Mouse (Mus musculus): Measurements from ENCODE around the gene 1700016D06Rik. TPM values are rescaled to one million over a fixed set of nuclear protein-coding genes. Genes with fewer than 3 reads are reported as not detected.

1700016D06Rik gene
- polyA plus RNA-seq (2012; rRNA removed) = 0.11 TPM in 1 of 2 replicates, not detected in the other

GRCm38 (mm10) chr8:11701033-11701362 lies at the start of gene 1700016D06Rik:
Gene 1700016D06Rik (minus strand): TSS chr8:11701063.

GRCm38 (mm10) chr8:11727651-11728481 lies 27.0 kb upstream of the 1700016D06Rik start, which contains the start of gene Arhgef7:
Gene Arhgef7 (plus strand): TSS chr8:11727721.

GRCm38 (mm10) chr8:11635611-11636081 lies 65.2 kb downstream of the 1700016D06Rik start, which contains the start of gene Ankrd10:
Gene Ankrd10 (minus strand): TSS chr8:11635757.

Other genes with a start within 250 kb of the 1700016D06Rik start
- 1.1 and 1.8 TPM in 2 replicates for gene Rab20, start 222.4 kb downstream of the 1700016D06Rik start, polyA plus RNA-seq (2012; rRNA removed)
- gene Naxd, start 203.6 kb downstream of the 1700016D06Rik start, polyA plus RNA-seq (2012; rRNA removed) = 129 and 138 TPM in 2 replicates
- 53.1 and 57.7 TPM in 2 replicates for gene Cars2, start 150.3 kb downstream of the 1700016D06Rik start, polyA plus RNA-seq (2012; rRNA removed)
- 78.6 and 91.9 TPM in 2 replicates for gene Ing1, start 145.5 kb downstream of the 1700016D06Rik start, polyA plus RNA-seq (2012; rRNA removed)
- gene Ankrd10, start 65.3 kb downstream of the 1700016D06Rik start, polyA plus RNA-seq (2012; rRNA removed) = 166 and 179 TPM in 2 replicates
- 86.6 and 92.3 TPM in 2 replicates for gene Arhgef7, start 26.7 kb upstream of the 1700016D06Rik start, polyA plus RNA-seq (2012; rRNA removed)
- 0.21 TPM in 2 replicates for gene Tex29, start 139.4 kb upstream of the 1700016D06Rik start, polyA plus RNA-seq (2012; rRNA removed)